Comparison of ENCODE assay signal across 25 mouse cellular contexts in genomic region chr6:30747631-30748357, GRCm38 (mm10). TPM values are rescaled to one million over a fixed set of nuclear protein-coding genes. Genes with fewer than 3 reads are reported as not detected.
A peak's percentile ranks its signal among the peaks of the same experiment; 100 is the strongest.
DNase-seq lines count a peak whose midpoint lies in the region; ATAC-seq and TF ChIP-seq lines count a peak whose summit lies in the region.
"Had no signal": no experiment of that assay in that cellular context is flagged by ENCODE, and none has a peak within 500 bp of the region (broad histone marks: within the 10 kb centered on the region; RNA-seq: fewer than 3 reads in every experiment).

No protein-coding gene starts in this region.

- ATAC-seq in embryonic facial prominence, embryonic 15.5 days (ENCODE audit: insufficient number of reproducible peaks, low FRiP score, low TSS enrichment, low read depth): no peak
- 0 out of 2 replicates have a peak, but pooled peaks have one; percentile 34 for ATAC-seq in forebrain, embryonic 16.5 days
- no peak for ATAC-seq in lung, embryonic 14.5 days (ENCODE audit: insufficient read depth)
- ATAC-seq: activated CD4-positive, CD25-positive, alpha-beta regulatory T cell, adult 4 months; CD4-positive, CD25-positive, alpha-beta regulatory T cell, adult 4 months; forebrain, postnatal 0 days; Patski had no signal

- DNase-seq in embryonic facial prominence, embryonic 10.5 days (ENCODE audit: low spot score): no peak
- DNase-seq in forebrain, embryonic 10.5 days (ENCODE audit: extremely low spot score, low spot score): no peak
- peak; percentile 62 for DNase-seq in heart, embryonic 10.5 days (ENCODE audit: low spot score)
- DNase-seq in heart, adult 8-10 months (ENCODE audit: low spot score): no peak
- peak; percentile 54 for DNase-seq in lung, embryonic 14.5 days
- no peak for DNase-seq in lung, postnatal 4 days
- DNase-seq: adrenal gland, adult 8-10 months; adrenal gland, postnatal 14 days; adrenal gland, postnatal 36 days; B cell, adult 2 months; cerebellum, adult 11-12 months; cerebellum, adult 2 months; cerebellum, adult 9-10 months; cerebellum, postnatal 10 days; cerebellum, postnatal 25 days had no signal

- no peak for TF ChIP-seq CTCF in lung, embryonic 14.5 days (IDR thresholded peaks at IDR 0.05; ENCODE audit: low read depth)

- H3K4me1 ChIP-seq in embryonic facial prominence, embryonic 15.5 days: peaks cover 10% of the 10 kb centered on the region; the same call in 1 of the 2 replicates
- H3K4me1 ChIP-seq in embryonic facial prominence, embryonic 10.5 days: no peaks in the 10 kb centered on the region
- peaks cover 9% of the 10 kb centered on the region for H3K4me1 ChIP-seq in forebrain, embryonic 16.5 days (replicated peaks; ENCODE audit: control insufficient read depth, insufficient read depth, low read length)
- H3K4me1 ChIP-seq in forebrain, embryonic 10.5 days: no peaks in the 10 kb centered on the region
- H3K4me1 ChIP-seq in heart, embryonic 10.5 days: no peaks in the 10 kb centered on the region
- H3K4me1 ChIP-seq in lung, embryonic 14.5 days (ENCODE audit: insufficient read depth): 0 out of 2 replicates have a peak, but pooled peaks cover 2% of the 10 kb centered on the region

- H3K36me3 ChIP-seq in embryonic facial prominence, embryonic 15.5 days: peaks cover 46% of the 10 kb centered on the region
- H3K36me3 ChIP-seq in embryonic facial prominence, embryonic 10.5 days (replicated peaks): peaks cover 83% of the 10 kb centered on the region
- peaks cover 26% of the 10 kb centered on the region for H3K36me3 ChIP-seq in forebrain, embryonic 16.5 days (ENCODE audit: control insufficient read depth, insufficient read depth)
- H3K36me3 ChIP-seq in forebrain, embryonic 10.5 days (replicated peaks): peaks cover 83% of the 10 kb centered on the region
- H3K36me3 ChIP-seq in heart, embryonic 10.5 days: peaks cover 65% of the 10 kb centered on the region
- H3K36me3 ChIP-seq in lung, embryonic 14.5 days (ENCODE audit: insufficient read depth): peaks cover 68% of the 10 kb centered on the region

- no peaks in the 10 kb centered on the region for H3K27me3 ChIP-seq in embryonic facial prominence, embryonic 15.5 days
- H3K27me3 ChIP-seq in embryonic facial prominence, embryonic 10.5 days (replicated peaks; ENCODE audit: low read depth, poor library complexity, severe bottlenecking): no peaks in the 10 kb centered on the region
- no peaks in the 10 kb centered on the region for H3K27me3 ChIP-seq in forebrain, embryonic 16.5 days (replicated peaks; ENCODE audit: control insufficient read depth, insufficient read depth, low read length)
- no peaks in the 10 kb centered on the region for H3K27me3 ChIP-seq in forebrain, embryonic 10.5 days (ENCODE audit: poor library complexity, severe bottlenecking)
- H3K27me3 ChIP-seq in heart, embryonic 10.5 days (ENCODE audit: insufficient read depth, poor library complexity, severe bottlenecking): no peaks in the 10 kb centered on the region
- no peaks in the 10 kb centered on the region for H3K27me3 ChIP-seq in lung, embryonic 14.5 days (ENCODE audit: insufficient read depth, low read length)
- H3K27me3 ChIP-seq: CH12.LX; embryonic facial prominence, embryonic 13.5 days; forebrain, embryonic 13.5 days; Patski had no signal

- WGBS in embryonic facial prominence, embryonic 15.5 days: 63% methylated on average over 7 of the region's 7 CpGs
- 74% methylated on average over 7 of the region's 7 CpGs for WGBS in embryonic facial prominence, embryonic 10.5 days
- WGBS in forebrain, embryonic 16.5 days: 55% methylated on average over 7 of the region's 7 CpGs
- 78% methylated on average over 7 of the region's 7 CpGs for WGBS in forebrain, embryonic 10.5 days
- 74% methylated on average over 7 of the region's 7 CpGs for WGBS in heart, embryonic 10.5 days
- WGBS in lung, embryonic 14.5 days: 69% methylated on average over 7 of the region's 7 CpGs

- H3K9me3 ChIP-seq in embryonic facial prominence, embryonic 15.5 days (replicated peaks): no peaks in the 10 kb centered on the region
- H3K9me3 ChIP-seq in embryonic facial prominence, embryonic 10.5 days: no peaks in the 10 kb centered on the region
- H3K9me3 ChIP-seq in forebrain, embryonic 16.5 days (ENCODE audit: control insufficient read depth, low read length): no peaks in the 10 kb centered on the region
- H3K9me3 ChIP-seq in forebrain, embryonic 10.5 days: no peaks in the 10 kb centered on the region
- H3K9me3 ChIP-seq in heart, embryonic 10.5 days: no peaks in the 10 kb centered on the region
- H3K9me3 ChIP-seq in lung, embryonic 14.5 days (ENCODE audit: low read depth, low read length): no peaks in the 10 kb centered on the region
- H3K9me3 ChIP-seq: embryonic facial prominence, embryonic 13.5 days; forebrain, embryonic 13.5 days; G1E had no signal

- peak overlapping the region; percentile 55; the same call in 1 of the 2 replicates for H3K27ac ChIP-seq in embryonic facial prominence, embryonic 15.5 days (replicated peaks)
- H3K27ac ChIP-seq in embryonic facial prominence, embryonic 10.5 days (replicated peaks): no peak overlapping the region
- H3K27ac ChIP-seq in forebrain, embryonic 16.5 days (ENCODE audit: low read length): no peak overlapping the region; the same call in 1 of the 2 replicates
- H3K27ac ChIP-seq in forebrain, embryonic 10.5 days: no peak overlapping the region
- H3K27ac ChIP-seq in heart, embryonic 10.5 days: no peak overlapping the region
- H3K27ac ChIP-seq in lung, embryonic 14.5 days (ENCODE audit: low read depth): no peak overlapping the region
- H3K27ac ChIP-seq: embryonic facial prominence, embryonic 13.5 days had no signal

- H3K4me2 ChIP-seq in embryonic facial prominence, embryonic 15.5 days (replicated peaks): no peak overlapping the region
- H3K4me2 ChIP-seq in forebrain, embryonic 16.5 days (ENCODE audit: low read length): no peak overlapping the region
- no peak overlapping the region for H3K4me2 ChIP-seq in lung, embryonic 14.5 days
- H3K4me2 ChIP-seq: embryonic facial prominence, embryonic 13.5 days; forebrain, embryonic 13.5 days had no signal

- H3K9ac ChIP-seq in embryonic facial prominence, embryonic 15.5 days: no peak overlapping the region
- no peak overlapping the region for H3K9ac ChIP-seq in forebrain, embryonic 16.5 days (replicated peaks; ENCODE audit: low read depth, low read length)
- no peak overlapping the region for H3K9ac ChIP-seq in lung, embryonic 14.5 days
- H3K9ac ChIP-seq: embryonic facial prominence, embryonic 13.5 days; forebrain, embryonic 13.5 days; forebrain, postnatal 0 days had no signal

- no peak overlapping the region for H3K4me3 ChIP-seq in embryonic facial prominence, embryonic 15.5 days (replicated peaks)
- H3K4me3 ChIP-seq in embryonic facial prominence, embryonic 10.5 days: no peak overlapping the region
- no peak overlapping the region for H3K4me3 ChIP-seq in forebrain, embryonic 16.5 days (replicated peaks; ENCODE audit: low read length)
- no peak overlapping the region for H3K4me3 ChIP-seq in forebrain, embryonic 10.5 days
- no peak overlapping the region for H3K4me3 ChIP-seq in heart, embryonic 10.5 days
- no peak overlapping the region for H3K4me3 ChIP-seq in lung, embryonic 14.5 days (ENCODE audit: low read depth, low read length)
- H3K4me3 ChIP-seq: embryonic facial prominence, embryonic 13.5 days; forebrain, embryonic 13.5 days had no signal

RNA-seq across cellular contexts. Expression of gene Mest, which starts 24.4 kb away (rescaled TPM):
- polyA plus RNA-seq in embryonic facial prominence, embryonic 15.5 days (2015; fragmentation: Nextera tagmentation; extraction: Ambion mirVana): 1,312 and 1,376 TPM in 2 replicates
- polyA plus RNA-seq in embryonic facial prominence, embryonic 10.5 days (2016; fragmentation: Nextera tagmentation; extraction: Ambion mirVana): 1,878 and 2,201 TPM in 2 replicates
- polyA plus RNA-seq in forebrain, embryonic 16.5 days (2015; fragmentation: Nextera tagmentation; extraction: Ambion mirVana): 283 and 328 TPM in 2 replicates
- polyA plus RNA-seq in forebrain, embryonic 10.5 days (2016; fragmentation: Nextera tagmentation; extraction: Ambion mirVana): 2,195 and 2,268 TPM in 2 replicates
- 3,213 and 4,348 TPM in 2 replicates for polyA plus RNA-seq in heart, embryonic 10.5 days (2016; fragmentation: Nextera tagmentation; extraction: Ambion mirVana)
- 1 to 10 TPM; 3.2 to 9.2 (median 7.6) TPM for total RNA-seq in heart, adult 8-10 months (2022)
- polyA plus RNA-seq in lung, embryonic 14.5 days (2014; fragmentation: Nextera tagmentation; extraction: Ambion mirVana): 1,596 and 1,677 TPM in 2 replicates

RNA-seq across cellular contexts. Expression of gene Cep41, which starts 54.2 kb away (rescaled TPM):
- polyA plus RNA-seq in embryonic facial prominence, embryonic 15.5 days (2015; fragmentation: Nextera tagmentation; extraction: Ambion mirVana): 30.9 and 33.1 TPM in 2 replicates
- polyA plus RNA-seq in embryonic facial prominence, embryonic 10.5 days (2016; fragmentation: Nextera tagmentation; extraction: Ambion mirVana): 17.7 and 17.9 TPM in 2 replicates
- 15.2 and 15.3 TPM in 2 replicates for polyA plus RNA-seq in forebrain, embryonic 16.5 days (2015; fragmentation: Nextera tagmentation; extraction: Ambion mirVana)
- 15.9 and 22.1 TPM in 2 replicates for polyA plus RNA-seq in forebrain, embryonic 10.5 days (2016; fragmentation: Nextera tagmentation; extraction: Ambion mirVana)
- 12.5 and 15.3 TPM in 2 replicates for polyA plus RNA-seq in heart, embryonic 10.5 days (2016; fragmentation: Nextera tagmentation; extraction: Ambion mirVana)
- 1 to 10 TPM; 1.5 to 3.4 (median 2.1) TPM for total RNA-seq in heart, adult 8-10 months (2022)
- 11.6 and 12.8 TPM in 2 replicates for polyA plus RNA-seq in lung, embryonic 14.5 days (2014; fragmentation: Nextera tagmentation; extraction: Ambion mirVana)

Comparison
In these comparisons a context has a peak if more than half of its experiments do, and no peak if none do; other contexts are left out.
1. DNase-seq: peak in heart, embryonic 10.5 days (single experiment) and lung, embryonic 14.5 days (single experiment); none in embryonic facial prominence, embryonic 10.5 days (single experiment), forebrain, embryonic 10.5 days (single experiment), heart, adult 8-10 months (single experiment) and lung, postnatal 4 days (0 of 2).